ENCODE assay signal across 7 mouse cellular contexts in the genomic region with DNA sequence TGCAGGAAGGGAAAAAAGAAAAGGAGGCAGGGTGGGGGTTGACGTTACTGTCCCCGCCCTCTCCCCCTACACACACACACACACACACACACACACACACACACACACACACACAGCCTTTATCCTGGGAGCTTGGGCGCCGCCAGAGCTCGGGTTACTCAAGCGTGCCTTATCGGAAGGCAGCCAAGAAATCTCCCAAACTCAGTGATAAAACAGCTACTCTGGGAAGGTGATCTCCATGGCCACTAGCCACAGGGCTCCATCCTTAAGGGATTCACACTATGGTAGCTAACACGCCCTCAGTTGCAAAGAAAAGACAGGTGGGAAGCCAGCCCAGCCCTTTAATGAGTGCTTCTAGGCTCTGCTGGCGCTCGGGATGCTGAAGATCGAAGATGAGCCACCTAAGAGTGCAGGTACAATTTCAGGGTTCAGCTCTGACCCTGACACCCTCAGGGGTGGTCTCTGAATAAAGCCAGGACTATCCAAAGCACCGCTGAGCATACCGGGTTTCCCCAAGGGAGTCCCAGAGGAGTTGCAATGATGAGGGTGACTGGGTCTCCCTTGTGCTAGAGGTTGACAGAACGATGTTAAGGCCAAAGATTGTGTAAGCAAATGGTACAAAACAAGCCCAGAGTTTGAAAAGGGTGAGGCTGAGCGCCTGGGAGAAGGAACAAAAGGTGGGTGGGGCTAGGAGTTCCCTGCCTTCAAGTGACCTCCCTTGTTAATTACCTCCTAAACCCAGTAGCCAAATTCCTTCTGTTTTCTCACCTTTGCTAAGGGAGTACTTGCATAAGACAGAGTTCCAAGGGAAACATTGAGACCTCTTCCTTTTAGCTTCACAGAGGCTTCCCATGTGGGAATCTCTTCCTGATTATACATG. TPM values are rescaled to one million over a fixed set of nuclear protein-coding genes. Genes with fewer than 3 reads are reported as not detected.
A peak's percentile ranks its signal among the peaks of the same experiment; 100 is the strongest.
DNase-seq lines count a peak whose midpoint lies in the region; ATAC-seq and TF ChIP-seq lines count a peak whose summit lies in the region.

No protein-coding gene starts in this region.

- DNase-seq in ES-E14 (ENCODE audit: low read depth, low spot score): peak; percentile 40
- DNase-seq in cerebellum, postnatal 14 days: peak; percentile 63 to 72
- peak; percentile 21 for DNase-seq in hindbrain, embryonic 10.5 days (ENCODE audit: low spot score)
- DNase-seq in layer of hippocampus, postnatal 36 days: peak; percentile 18 to 29
- DNase-seq in adrenal gland, postnatal 36 days: no peak
- DNase-seq in urinary bladder, postnatal 25 days (ENCODE audit: low spot score): no peak

- WGBS in hindbrain, embryonic 10.5 days: 2% methylated on average over 14 of the region's 15 CpGs
- WGBS in neural tube, embryonic 12.5 days: 3% methylated on average over 13 of the region's 15 CpGs

- peak; percentile 89 for ATAC-seq in neural tube, embryonic 12.5 days (ENCODE audit: low FRiP score, low read depth)

- peak overlapping the region; percentile 89 for H3K4me2 ChIP-seq in neural tube, embryonic 12.5 days (replicated peaks)

- no peaks in the 10 kb centered on the region for H3K9me3 ChIP-seq in ES-E14 (ENCODE audit: control insufficient read depth, insufficient read depth, low read depth, low read length)
- H3K9me3 ChIP-seq in hindbrain, embryonic 10.5 days: no peaks in the 10 kb centered on the region
- H3K9me3 ChIP-seq in neural tube, embryonic 12.5 days: no peaks in the 10 kb centered on the region

- in situ Hi-C loops in ES-E14 (cut with MboI; ENCODE audit: low sequenced_read_pairs in 2 of 2, unreplicated experiment in 2 of 2): no loop called here

- H3K9ac ChIP-seq in ES-E14 (ENCODE audit: insufficient read depth, low read depth, low read length, poor library complexity, severe bottlenecking): no peak overlapping the region
- H3K9ac ChIP-seq in neural tube, embryonic 12.5 days: peak overlapping the region; percentile 61

- peaks cover 0 to 4% of the 10 kb centered on the region in 2 experiments; a peak in 2 of 4 replicates for H3K4me1 ChIP-seq in ES-E14 (ENCODE audit: control insufficient read depth in 2 of 2, insufficient read depth in 2 of 2, low read length in 2 of 2, poor library complexity in 1 of 2)
- H3K4me1 ChIP-seq in hindbrain, embryonic 10.5 days (replicated peaks): peaks cover 18% of the 10 kb centered on the region; the same call in 1 of the 2 replicates
- 0 out of 2 replicates have a peak, but pooled peaks cover 9% of the 10 kb centered on the region for H3K4me1 ChIP-seq in neural tube, embryonic 12.5 days

- peaks cover 28% of the 10 kb centered on the region for H3K27me3 ChIP-seq in hindbrain, embryonic 10.5 days (ENCODE audit: insufficient read depth, poor library complexity, severe bottlenecking)
- H3K27me3 ChIP-seq in neural tube, embryonic 12.5 days (replicated peaks): no peaks in the 10 kb centered on the region; the same call in 1 of the 2 replicates

- peak overlapping the region; percentile 54 to 66; a peak in 3 of 4 replicates for H3K4me3 ChIP-seq in ES-E14 (ENCODE audit: insufficient read depth in 1 of 2, low read depth in 1 of 2, low read length in 2 of 2, poor library complexity in 1 of 2, severe bottlenecking in 1 of 2)
- H3K4me3 ChIP-seq in hindbrain, embryonic 10.5 days: peak overlapping the region; percentile 67
- peak overlapping the region; percentile 55 for H3K4me3 ChIP-seq in neural tube, embryonic 12.5 days

- H3K36me3 ChIP-seq in ES-E14 (ENCODE audit: control insufficient read depth, insufficient read depth, low read length, poor library complexity, severe bottlenecking): no peaks in the 10 kb centered on the region
- no peaks in the 10 kb centered on the region for H3K36me3 ChIP-seq in hindbrain, embryonic 10.5 days
- no peaks in the 10 kb centered on the region for H3K36me3 ChIP-seq in neural tube, embryonic 12.5 days

- H3K27ac ChIP-seq in ES-E14 (ENCODE audit: insufficient read depth, low read depth, low read length, poor library complexity, severe bottlenecking): no peak overlapping the region
- peak overlapping the region; percentile 78 for H3K27ac ChIP-seq in hindbrain, embryonic 10.5 days
- no peak overlapping the region for H3K27ac ChIP-seq in neural tube, embryonic 12.5 days

TF ChIP-seq in ES-E14, 5 proteins besides CTCF, POLR2A, EP300 and RAD21:
- TF ChIP-seq ZNF384 (IDR thresholded peaks at IDR 0.05; ENCODE audit: low read depth, low read length) (no peak), HCFC1 (IDR thresholded peaks at IDR 0.05; ENCODE audit: borderline replicate concordance, insufficient read depth, low read length) (no peak), ZC3H11A (IDR thresholded peaks at IDR 0.05; ENCODE audit: borderline replicate concordance, low read depth, low read length) (no peak), CHD2 (IDR thresholded peaks at IDR 0.05; ENCODE audit: low read depth, low read length) (no peak), MAFK (IDR thresholded peaks at IDR 0.05; ENCODE audit: insufficient read depth, low read depth, low read length) (no peak)
TF ChIP-seq in ES-E14: peak in this region for 0.

RNA-seq across cellular contexts. Expression of a gene that starts 0.7 kb away (rescaled TPM):
- 0.04 and 0.11 TPM in 2 replicates for total RNA-seq in ES-E14 (2012; rRNA removed)
- polyA plus RNA-seq in hindbrain, embryonic 10.5 days (2016; fragmentation: Nextera tagmentation; extraction: Ambion mirVana): 0.36 and 1.2 TPM in 2 replicates
- 10 to 100 TPM; 36.1 to 36.6 TPM for total RNA-seq in layer of hippocampus, postnatal 36 days (2021)
- 3.7 and 3.9 TPM in 2 replicates for polyA plus RNA-seq in neural tube, embryonic 12.5 days (2016; fragmentation: Nextera tagmentation; extraction: Ambion mirVana)
- total RNA-seq in adrenal gland, postnatal 36 days (2021): under 1 TPM in 1 of 2 experiments, not detected in 1; 0.03 TPM

Comparison
In these comparisons a context has a peak if more than half of its experiments do, and no peak if none do; other contexts are left out.
1. DNase-seq: peak in ES-E14 (single experiment), cerebellum, postnatal 14 days (2 of 2), hindbrain, embryonic 10.5 days (single experiment) and layer of hippocampus, postnatal 36 days (2 of 2); none in adrenal gland, postnatal 36 days (0 of 2) and urinary bladder, postnatal 25 days (single experiment).
2. RNA of a gene that starts 0.7 kb away (total RNA-seq): 36.1 to 36.6 TPM in layer of hippocampus, postnatal 36 days; 0.04 to 0.11 TPM in ES-E14 and 0.03 TPM in adrenal gland, postnatal 36 days; every median in the first group is over 10 times any median in the second.
3. Peak in every context shown above with its lines, with median percentiles within 50 percentile points of each other: H3K4me3 ChIP-seq.